Mouse (Mus musculus) heart, postnatal 0 days (tissue): ENCODE measurements at regions not wholly inside any gene's neighbourhood (a gene's known extent, or its start where the extent isn't known, plus 50 kb on each side); places are given as distances from the start of the nearest gene placed in this dataset.

Experiments
- CTCF ChIP-seq: IDR thresholded peaks from 2 replicates; pipeline ENCODE4 v1.5.1; 2016; ENCODE audit warnings: antibody characterized with exemption, control low read depth, low read depth
- EP300 ChIP-seq: IDR thresholded peaks from 2 replicates; pipeline ENCODE4 v1.6.1; 2016; ENCODE audit warnings: antibody characterized with exemption, low read depth

GRCm38 (mm10) chr3:102358801-102359200 is 110.9 kb upstream of the Ngf start:
- TF ChIP-seq EP300 (no peak), CTCF (no peak)
